Mouse (Mus musculus) limb, embryonic 14.5 days (tissue): Measurements from ENCODE around the gene Gm21973. TPM values are rescaled to one million over a fixed set of nuclear protein-coding genes. Genes with fewer than 3 reads are reported as not detected.

ENCODE experiments used
- ATAC-seq: fragments of 200-750 bp; cut with Nextera tagmentation; 2 replicates; pipeline ENCODE4 v1.8.0; 2017; ENCODE audit warnings: low read depth, moderate number of reproducible peaks, moderate TSS enrichment; ENCODE audit not compliant: low FRiP score
- DNase-seq: peaks from one replicate; pipeline ENCODE4 v3.0.0-alpha.2; 2015; ENCODE audit warnings: low spot score
- H3K27ac ChIP-seq: fragments of 300-500 bp; sonication (generic); replicated peaks from 2 replicates; pipeline ENCODE4 v1.5.1; 2014; ENCODE audit warnings: low read depth, mild to moderate bottlenecking, low read length, moderate library complexity, mixed read lengths
- H3K27me3 ChIP-seq: fragments of 300-500 bp; sonication (generic); 2 replicates; pipeline ENCODE4 v1.6.1; 2014; ENCODE audit warnings: low read length, mixed read lengths; ENCODE audit not compliant: control insufficient read depth, insufficient read depth
- H3K36me3 ChIP-seq: fragments of 300-500 bp; sonication (generic); 2 replicates; pipeline ENCODE4 v1.6.1; 2014; ENCODE audit warnings: mild to moderate bottlenecking, low read length, moderate library complexity, mixed read lengths; ENCODE audit not compliant: control insufficient read depth, insufficient read depth
- H3K4me1 ChIP-seq: fragments of 300-500 bp; sonication (generic); 2 replicates; pipeline ENCODE4 v1.6.1; 2014; ENCODE audit warnings: antibody characterized with exemption, low read length, mixed read lengths; ENCODE audit not compliant: control insufficient read depth, insufficient read depth
- H3K4me2 ChIP-seq: fragments of 300-500 bp; sonication (generic); replicated peaks from 2 replicates; pipeline ENCODE4 v1.6.1; 2014; ENCODE audit warnings: low read depth, mild to moderate bottlenecking, low read length, moderate library complexity; ENCODE audit not compliant: severe bottlenecking
- H3K4me3 ChIP-seq: fragments of 300-500 bp; sonication (generic); replicated peaks from 2 replicates; pipeline ENCODE4 v1.5.1; 2014; ENCODE audit warnings: low read length
- H3K9ac ChIP-seq: fragments of 300-500 bp; sonication (generic); 2 replicates; pipeline ENCODE4 v1.6.1; 2014; ENCODE audit warnings: mild to moderate bottlenecking, low read depth, low read length, moderate library complexity; ENCODE audit not compliant: severe bottlenecking
- H3K9me3 ChIP-seq: fragments of 300-500 bp; sonication (generic); 2 replicates; pipeline ENCODE4 v1.6.1; 2016; ENCODE audit warnings: low read length; ENCODE audit not compliant: control insufficient read depth
- POLR2A ChIP-seq: fragments of 200-500 bp; IDR thresholded peaks from 2 replicates; pipeline ENCODE4 v1.8.0; 2012; ENCODE audit warnings: inconsistent platforms, mild to moderate bottlenecking, moderate library complexity, borderline replicate concordance; ENCODE audit not compliant: insufficient read depth, insufficient read length; ENCODE audit errors: extremely low read depth
- WGBS: fragments of 180-500 bp; shearing (Covaris S2); extraction: QIAGEN DNeasy Blood & Tissue Kit; methylation state at CpG from one replicate; pipeline ENCODE4 v1.1.7; 2014; 5-methylcytosine and 5-hydroxymethylcytosine counted together
- polyA plus RNA-seq, 2 experiments: library from polyadenylated mRNA; depleted of rRNA in 1 of 2; stranded (reverse) in 1 of 2; unstranded in 1 of 2; fragments of >200 nt; fragmentation: Nextera tagmentation in 1 of 2; extraction: Ambion mirVana in 1 of 2; gene quantifications; 2 replicates each; pipeline versions ENCODE4 v1.2.1 to v1.2.3; 2012 to 2014

Gm21973 gene
- polyA plus RNA-seq, 2 experiments, result not detected

DNA sequence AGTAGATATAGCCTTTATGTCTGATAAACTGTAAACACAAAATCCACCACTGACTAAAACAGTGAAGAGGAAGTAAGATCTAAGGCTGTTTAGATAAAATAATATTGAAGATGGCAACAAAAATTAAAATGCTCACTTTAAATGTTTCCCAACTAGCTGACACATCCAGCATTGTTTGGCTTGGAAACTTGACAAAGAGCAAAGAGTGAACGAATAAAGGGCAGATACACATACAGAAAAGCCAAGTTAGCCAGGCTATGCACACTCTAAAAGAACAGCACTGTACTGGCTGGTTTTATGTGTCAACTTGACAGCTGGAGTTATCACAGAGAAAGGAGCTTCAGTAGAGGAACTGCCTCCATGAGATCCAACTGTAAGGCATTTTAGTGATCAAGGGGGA is 27.1 kb upstream of the Gm21973 start:
- DNase-seq (no peak), ATAC-seq (no peak)
- H3K4me3 ChIP-seq, result no peak overlapping the region
- no peaks in the 10 kb centered on the region for H3K27me3 ChIP-seq
- 79% methylated on average over 1 of the region's 1 CpGs for WGBS
- H3K9ac ChIP-seq, result no peak overlapping the region
- H3K9me3 ChIP-seq, result no peaks in the 10 kb centered on the region
- H3K27ac ChIP-seq, result no peak overlapping the region
- H3K36me3 ChIP-seq, result no peaks in the 10 kb centered on the region
- TF ChIP-seq POLR2A, result no peak
- H3K4me1 ChIP-seq, result no peaks in the 10 kb centered on the region
- no peak overlapping the region for H3K4me2 ChIP-seq

- Histone ChIP-seq H3K4me2 (no peak overlapping the region), H3K9me3 (no peaks in the 10 kb centered on the region), H3K4me3 (no peak overlapping the region), H3K4me1 (no peaks in the 10 kb centered on the region), H3K9ac (no peak overlapping the region), H3K36me3 (no peaks in the 10 kb centered on the region), H3K27ac (no peak overlapping the region), H3K27me3 (no peaks in the 10 kb centered on the region)
- DNase-seq, result no peak
- no peak for ATAC-seq
- no peak for TF ChIP-seq POLR2A
- 81% methylated on average over 3 of the region's 3 CpGs for WGBS
Measured at GRCm38 (mm10) chr15:10299467-10299866, 25.7 kb upstream of the Gm21973 start.

- Histone ChIP-seq H3K27me3 (no peaks in the 10 kb centered on the region), H3K36me3 (no peaks in the 10 kb centered on the region), H3K9me3 (no peaks in the 10 kb centered on the region), H3K4me3 (no peak overlapping the region), H3K4me2 (no peak overlapping the region), H3K4me1 (no peaks in the 10 kb centered on the region), H3K27ac (no peak overlapping the region), H3K9ac (no peak overlapping the region)
- 95% methylated on average over 1 of the region's 1 CpGs for WGBS
- no peak for TF ChIP-seq POLR2A
- DNase-seq (no peak), ATAC-seq (no peak)
Measured at GRCm38 (mm10) chr15:10306461-10306860, 18.7 kb upstream of the Gm21973 start.

- DNase-seq (no peak), ATAC-seq (no peak)
- Histone ChIP-seq H3K36me3 (no peaks in the 10 kb centered on the region), H3K27ac (no peak overlapping the region), H3K4me1 (no peaks in the 10 kb centered on the region), H3K9me3 (no peaks in the 10 kb centered on the region), H3K4me2 (no peak overlapping the region), H3K27me3 (no peaks in the 10 kb centered on the region), H3K4me3 (no peak overlapping the region), H3K9ac (no peak overlapping the region)
- no peak for TF ChIP-seq POLR2A
- 62% methylated on average over 5 of the region's 5 CpGs for WGBS
Measured at GRCm38 (mm10) chr15:10311826-10312225, 13.4 kb upstream of the Gm21973 start.

DNA sequence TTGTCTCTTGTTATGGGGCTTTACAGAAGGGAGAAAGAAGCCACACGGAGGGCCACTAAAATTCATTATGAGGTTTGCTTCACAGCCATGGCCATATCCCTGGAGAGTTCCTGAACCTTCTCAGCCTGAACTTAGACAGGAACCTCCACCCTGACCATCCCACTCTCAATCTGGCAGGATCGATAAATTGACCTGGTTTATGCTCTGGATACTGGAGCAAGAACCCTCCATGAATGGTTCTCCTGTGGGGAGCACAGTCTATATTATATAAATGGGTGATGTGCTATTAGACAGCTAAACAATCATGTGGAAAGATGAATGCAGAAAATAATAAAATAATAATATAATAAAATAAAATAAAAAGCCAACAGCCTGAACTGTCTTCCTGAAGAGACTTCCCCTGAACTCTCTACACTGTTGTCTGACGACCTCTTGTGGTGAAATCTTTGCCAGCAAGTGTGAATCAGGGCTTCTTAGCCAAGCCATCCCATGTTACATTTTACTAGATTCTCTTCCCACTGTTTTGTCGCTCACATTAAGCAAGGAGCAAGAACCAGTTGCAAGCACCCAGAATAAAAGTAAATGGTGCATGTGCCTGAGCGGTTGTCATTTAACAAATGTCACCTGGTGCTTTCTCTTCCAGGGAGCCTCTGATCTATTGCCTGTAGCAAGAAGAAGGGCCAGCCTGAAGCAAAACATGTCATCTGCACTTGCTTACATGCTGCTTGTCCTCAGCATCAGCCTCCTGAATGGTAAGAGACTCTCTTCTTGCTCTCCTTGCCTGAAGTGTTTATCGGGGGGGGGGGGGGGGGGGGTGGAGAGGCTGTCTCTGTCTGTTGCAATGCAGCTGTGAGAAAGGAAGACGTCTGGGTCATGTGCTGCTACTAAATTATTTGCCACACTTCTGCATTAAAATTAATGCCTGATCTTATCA is 11.4 kb upstream of the Gm21973 start:
- 38% methylated on average over 6 of the region's 7 CpGs for WGBS
- DNase-seq, result peak; percentile 70

More for the DNA sequence above, 11.4 kb upstream of the Gm21973 start:
- no peak overlapping the region for H3K4me2 ChIP-seq
- H3K27ac ChIP-seq, result no peak overlapping the region
- no peak; the same call in 1 of the 2 replicates for ATAC-seq
- H3K36me3 ChIP-seq, result no peaks in the 10 kb centered on the region
- no peak for TF ChIP-seq POLR2A
- no peaks in the 10 kb centered on the region for H3K27me3 ChIP-seq
- no peaks in the 10 kb centered on the region for H3K9me3 ChIP-seq
- no peak overlapping the region for H3K4me3 ChIP-seq
- no peaks in the 10 kb centered on the region for H3K4me1 ChIP-seq
- no peak overlapping the region for H3K9ac ChIP-seq
